In the genomic region with DNA sequence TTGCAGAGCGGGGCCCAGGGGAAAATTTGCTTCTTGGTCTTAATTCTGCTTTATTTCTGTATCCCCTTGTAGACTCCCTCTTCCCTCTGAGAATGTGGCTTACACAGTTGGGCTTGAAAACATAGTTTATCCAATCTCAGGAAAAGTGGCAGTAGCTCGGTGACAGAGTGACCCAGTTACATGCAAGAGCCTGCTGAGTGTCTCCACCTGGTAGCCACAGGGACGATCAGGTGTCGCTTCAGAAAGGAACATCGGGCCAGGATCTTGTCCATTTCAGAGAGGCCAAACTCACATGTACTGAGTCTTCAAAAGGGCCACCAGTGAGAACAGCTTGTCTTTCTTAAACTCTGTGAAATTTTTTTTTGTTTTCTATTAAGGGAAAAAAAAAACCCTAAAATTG, we compare ENCODE assay signal across 20 mouse cellular contexts.
A peak's percentile ranks its signal among the peaks of the same experiment; 100 is the strongest.
DNase-seq lines count a peak whose midpoint lies in the region; ATAC-seq lines count a peak whose summit lies in the region.
"Had no signal": no experiment of that assay in that cellular context is flagged by ENCODE, and none has a peak within 500 bp of the region (broad histone marks: within the 10 kb centered on the region; RNA-seq: fewer than 3 reads in every experiment).

No protein-coding gene starts in this region.

- no peak overlapping the region for H3K4me2 ChIP-seq in midbrain, embryonic 11.5 days
- H3K4me2 ChIP-seq: embryonic facial prominence, embryonic 12.5 days; forebrain, embryonic 12.5 days; heart, embryonic 12.5 days had no signal

- intact Hi-C loops in heart, postnatal 25 days (cut with DNase I), result no loop called here

- no peaks in the 10 kb centered on the region for H3K27me3 ChIP-seq in midbrain, embryonic 11.5 days (ENCODE audit: control insufficient read depth, insufficient read depth, low read length)
- H3K27me3 ChIP-seq: embryonic facial prominence, embryonic 12.5 days; forebrain, embryonic 12.5 days; heart, embryonic 12.5 days had no signal

- no peak overlapping the region for H3K9ac ChIP-seq in midbrain, embryonic 11.5 days (ENCODE audit: low read length)
- H3K9ac ChIP-seq: embryonic facial prominence, embryonic 12.5 days; forebrain, embryonic 12.5 days; heart, embryonic 12.5 days had no signal

- H3K27ac ChIP-seq in midbrain, embryonic 11.5 days (ENCODE audit: low read depth, low read length), result no peak overlapping the region
- H3K27ac ChIP-seq: embryonic facial prominence, embryonic 12.5 days; forebrain, embryonic 12.5 days; heart, adult 2 months had no signal

- H3K36me3 ChIP-seq in midbrain, embryonic 11.5 days (ENCODE audit: control insufficient read depth, insufficient read depth, low read length), result no peaks in the 10 kb centered on the region
- H3K36me3 ChIP-seq: embryonic facial prominence, embryonic 12.5 days; forebrain, embryonic 12.5 days; heart, embryonic 12.5 days had no signal

- ATAC-seq in midbrain, embryonic 11.5 days (ENCODE audit: low FRiP score), result no peak
- ATAC-seq: forebrain, embryonic 16.5 days; hindbrain, embryonic 16.5 days; inflammation-experienced regulatory T-cells, adult 6 months; intestine, postnatal 0 days had no signal

- 95% methylated on average over 5 of the region's 5 CpGs for WGBS in midbrain, embryonic 11.5 days

- no peaks in the 10 kb centered on the region for H3K4me1 ChIP-seq in midbrain, embryonic 11.5 days (ENCODE audit: control insufficient read depth, insufficient read depth, low read length)

- no peaks in the 10 kb centered on the region for H3K9me3 ChIP-seq in midbrain, embryonic 11.5 days (ENCODE audit: control insufficient read depth, low read length)
- H3K9me3 ChIP-seq: embryonic facial prominence, embryonic 12.5 days; forebrain, embryonic 12.5 days had no signal

- DNase-seq in cerebellum, adult 11 months, result peak; percentile 63
- peak; percentile 71 to 83 for DNase-seq in cerebellum, adult 18-20 months
- DNase-seq in cerebellum, adult 9-11 months, result peak; percentile 85
- DNase-seq in cerebellum, postnatal 36 days, result peak; percentile 60 to 72
- DNase-seq in kidney, postnatal 4 days, result no peak
- DNase-seq in heart, postnatal 25 days (ENCODE audit: low spot score), result no peak
- no peak for DNase-seq in midbrain, embryonic 11.5 days (ENCODE audit: low spot score, missing footprints)
- DNase-seq: adrenal gland, adult 8-10 months; adrenal gland, postnatal 36 days; gastrocnemius, postnatal 10 days; heart, adult 2 months; heart, postnatal 36 days; kidney, adult 9 months had no signal

- H3K4me3 ChIP-seq in midbrain, embryonic 11.5 days (ENCODE audit: low read depth, low read length), result no peak overlapping the region
- H3K4me3 ChIP-seq: embryonic facial prominence, embryonic 12.5 days; forebrain, embryonic 12.5 days; heart, adult 2 months; heart, embryonic 12.5 days had no signal

Comparison
In these comparisons a context has a peak if more than half of its experiments do, and no peak if none do; other contexts are left out.
1. DNase-seq: peak in cerebellum, adult 11 months (single experiment), cerebellum, adult 18-20 months (2 of 2), cerebellum, adult 9-11 months (single experiment) and cerebellum, postnatal 36 days (2 of 2); none in kidney, postnatal 4 days (0 of 2), heart, postnatal 25 days (single experiment) and midbrain, embryonic 11.5 days (single experiment).